Mouse (Mus musculus) cerebellum, adult 11 months (tissue): ENCODE measurements around the gene Foxp1.

Source experiments
- DNase-seq: peaks from one replicate; pipeline ENCODE4 v3.0.0; 2022

Foxp1 gene

GRCm38 (mm10) chr6:99484197-99484725 is 38.3 kb downstream of the Foxp1 start:
- no peak for DNase-seq

- DNase-seq, result no peak
Measured at GRCm38 (mm10) chr6:99483556-99483955, 39.0 kb downstream of the Foxp1 start.

- DNase-seq, result no peak
Measured at GRCm38 (mm10) chr6:99481568-99481967, 41.0 kb downstream of the Foxp1 start.

GRCm38 (mm10) chr6:99478873-99479650 is 43.5 kb downstream of the Foxp1 start:
- DNase-seq, result no peak

- DNase-seq, result no peak
Measured at GRCm38 (mm10) chr6:99475040-99475439, 47.5 kb downstream of the Foxp1 start.

DNA sequence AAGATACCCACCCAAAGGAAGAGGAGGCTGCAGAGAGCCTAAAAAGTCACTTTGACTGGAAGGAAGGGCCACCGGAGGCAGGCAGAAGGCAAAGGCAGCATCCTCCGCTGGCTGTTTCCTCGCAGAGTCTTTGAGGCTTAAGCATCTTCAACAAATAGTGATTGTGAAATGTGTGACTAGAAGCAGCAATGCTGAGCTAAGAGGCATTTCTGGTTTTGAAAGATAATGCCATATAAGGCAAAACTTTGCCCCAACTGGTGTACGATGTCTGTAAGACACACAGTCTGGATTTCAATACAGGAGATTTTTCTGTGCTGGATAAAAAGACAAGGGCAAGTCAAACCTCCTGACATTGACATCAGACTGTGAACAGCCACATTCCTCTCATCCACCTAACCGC is 51.6 kb downstream of the Foxp1 start:
- no peak for DNase-seq

- DNase-seq, result no peak
Measured at GRCm38 (mm10) chr6:99469134-99469834, 53.2 kb downstream of the Foxp1 start.

DNA sequence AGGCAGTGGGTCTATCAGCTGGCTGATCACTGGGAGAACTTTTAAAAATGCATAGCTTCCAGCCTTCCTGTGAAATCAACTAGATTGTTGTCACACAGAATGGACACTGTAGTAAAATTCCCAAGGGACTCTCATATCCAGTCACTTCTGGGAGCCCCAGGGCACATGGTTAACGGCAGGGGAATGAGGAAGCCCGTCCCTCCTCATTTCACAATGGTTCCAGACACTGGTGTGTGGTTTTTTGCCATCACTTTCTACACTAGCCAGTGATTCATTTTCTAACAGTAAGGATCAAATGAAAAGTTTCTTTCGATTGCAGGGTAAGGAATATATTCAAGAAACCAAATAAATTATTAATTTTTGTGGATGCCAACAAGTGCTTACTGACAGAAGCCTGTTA is 54.7 kb downstream of the Foxp1 start:
- no peak for DNase-seq

GRCm38 (mm10) chr6:99467109-99467508 is 55.4 kb downstream of the Foxp1 start:
- DNase-seq, result no peak

DNA sequence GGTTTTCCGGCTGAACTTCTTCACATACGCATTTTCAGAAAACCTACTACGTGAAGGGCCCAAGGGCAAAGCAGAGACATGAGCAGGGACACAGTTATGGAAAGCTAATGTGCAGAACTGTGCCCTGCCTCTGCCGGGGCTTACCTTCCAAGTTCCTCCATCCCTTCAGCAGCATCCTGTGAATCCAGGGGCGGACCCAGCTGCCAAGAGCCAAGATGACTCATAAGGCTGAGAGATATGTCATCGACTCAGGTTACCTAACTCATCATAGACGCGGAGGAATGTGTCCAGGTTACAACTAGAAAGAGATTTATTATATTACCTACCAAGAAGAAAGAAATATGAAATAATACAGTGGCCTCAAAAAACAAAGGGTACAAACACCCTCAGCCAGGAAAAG is 56.2 kb downstream of the Foxp1 start:
- DNase-seq, result no peak

DNA sequence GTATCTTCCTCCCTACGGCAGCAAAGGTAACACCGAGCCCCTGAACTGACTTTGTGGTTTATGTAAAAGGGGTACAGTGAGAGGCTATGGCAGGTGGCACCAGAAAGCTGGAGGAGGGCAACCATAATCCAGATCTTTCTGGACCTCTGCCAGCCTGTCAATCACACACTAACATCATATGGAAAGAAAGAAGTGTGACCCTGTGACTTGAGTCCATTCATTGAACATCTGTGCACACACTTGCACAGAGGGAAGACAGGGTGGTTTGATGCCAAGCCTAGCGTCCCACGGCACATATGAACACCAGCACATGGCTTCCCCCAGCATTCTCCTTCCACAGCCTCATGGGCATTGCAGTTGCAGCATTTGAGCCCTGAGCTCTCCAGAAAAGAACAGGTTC is 58.1 kb downstream of the Foxp1 start:
- DNase-seq, result no peak

- peak; percentile 44 for DNase-seq
Measured at GRCm38 (mm10) chr6:99463906-99464305, 58.6 kb downstream of the Foxp1 start.

DNA sequence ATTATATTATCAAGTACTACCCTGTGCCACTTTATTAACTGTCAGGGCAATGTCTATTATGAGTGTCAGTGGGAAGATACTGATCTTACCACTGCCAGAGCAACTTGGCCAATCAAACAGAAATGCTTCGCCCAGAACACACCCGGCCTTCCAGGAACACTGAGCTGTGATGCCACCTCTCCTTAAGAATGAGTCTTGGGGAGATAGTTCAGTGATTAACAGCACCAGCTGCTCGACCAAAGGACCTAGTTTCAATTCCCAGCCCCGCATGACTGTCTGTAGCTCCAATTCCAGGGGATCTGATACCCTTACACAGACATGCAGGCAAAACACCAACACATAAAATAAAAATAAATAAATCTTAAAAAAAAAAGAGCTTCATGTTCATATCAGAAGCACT is 63.7 kb downstream of the Foxp1 start:
- no peak for DNase-seq

DNA sequence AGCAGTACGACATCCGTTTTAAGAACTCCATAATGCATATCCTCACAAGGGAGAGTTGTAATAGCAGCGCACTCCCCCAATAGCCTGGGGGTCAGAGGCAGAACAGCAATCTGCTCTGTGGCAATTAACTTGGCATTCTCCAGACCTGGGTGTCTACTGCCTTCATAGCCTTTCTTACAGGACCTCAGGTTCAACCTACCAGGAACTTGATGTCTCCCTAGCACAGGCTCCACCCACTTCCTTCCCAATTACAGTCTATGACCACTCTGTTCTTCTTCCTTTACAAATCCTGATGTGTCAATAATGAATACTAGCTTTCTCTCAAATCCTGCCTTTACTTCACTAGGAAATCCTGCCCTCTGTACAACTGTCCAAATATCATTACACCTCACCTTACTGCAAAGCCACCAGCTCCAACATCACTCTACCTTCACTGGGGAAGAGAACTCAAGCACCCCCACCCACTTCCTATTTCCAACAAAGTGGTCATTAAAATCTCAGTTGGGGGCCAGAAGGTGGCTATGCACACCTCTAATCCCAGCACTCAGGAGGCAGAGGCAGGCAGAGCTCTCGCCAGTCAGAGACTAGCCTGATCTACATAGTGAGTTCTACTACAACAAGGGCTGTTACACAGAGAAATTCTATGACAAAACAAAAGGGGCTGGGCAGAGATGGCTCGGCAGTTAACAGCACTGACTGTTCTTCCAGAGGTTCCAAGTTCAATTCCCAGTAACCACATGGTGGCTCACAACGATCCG is 68.6 kb downstream of the Foxp1 start:
- no peak for DNase-seq

GRCm38 (mm10) chr6:99452638-99453185 is 69.8 kb downstream of the Foxp1 start:
- no peak for DNase-seq

GRCm38 (mm10) chr6:99451479-99451878 is 71.0 kb downstream of the Foxp1 start:
- DNase-seq, result no peak

GRCm38 (mm10) chr6:99447447-99447846 is 75.1 kb downstream of the Foxp1 start:
- no peak for DNase-seq

- DNase-seq, result peak; percentile 28
Measured at GRCm38 (mm10) chr6:99446801-99447415, 75.6 kb downstream of the Foxp1 start.

DNA sequence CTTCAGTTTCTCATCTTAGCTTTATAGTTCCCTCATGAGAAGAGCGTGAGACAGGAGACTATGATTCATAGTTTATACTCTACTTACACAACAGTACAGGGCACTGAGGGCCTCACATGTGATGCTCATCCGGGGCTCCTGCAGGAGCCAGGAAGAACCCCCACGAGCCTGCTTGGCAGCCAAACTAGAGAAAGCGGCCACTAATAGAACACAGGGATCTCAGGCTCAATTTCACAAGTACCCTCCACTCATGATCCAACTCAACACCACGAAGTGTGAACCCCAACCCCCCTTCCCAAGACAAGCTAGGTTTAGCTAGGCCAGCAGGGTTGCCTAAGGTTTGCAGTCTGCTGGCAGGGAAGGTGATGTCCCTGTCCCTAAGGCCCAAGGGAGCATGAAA is 79.1 kb downstream of the Foxp1 start:
- no peak for DNase-seq

GRCm38 (mm10) chr6:99441100-99441499 is 81.4 kb downstream of the Foxp1 start:
- DNase-seq, result no peak

DNA sequence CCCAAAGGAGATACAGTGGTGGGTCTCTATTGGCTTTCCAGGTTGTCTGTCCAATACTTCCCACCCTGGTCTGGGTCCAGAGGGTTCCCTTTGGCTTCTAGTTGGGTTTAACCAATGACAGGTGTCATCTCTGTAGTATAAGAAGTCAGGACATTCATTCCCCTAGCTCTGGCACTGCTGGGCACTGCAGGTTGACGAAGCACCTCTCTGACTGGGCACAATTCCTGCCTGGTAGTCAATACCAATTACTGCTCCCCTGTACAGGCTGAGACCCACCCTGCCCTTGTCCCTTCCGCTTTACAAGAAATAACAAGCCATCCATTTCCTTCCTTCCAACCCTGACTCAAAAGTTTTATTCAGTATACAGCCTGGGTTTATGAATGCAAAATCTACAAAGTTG is 81.9 kb downstream of the Foxp1 start:
- no peak for DNase-seq

DNA sequence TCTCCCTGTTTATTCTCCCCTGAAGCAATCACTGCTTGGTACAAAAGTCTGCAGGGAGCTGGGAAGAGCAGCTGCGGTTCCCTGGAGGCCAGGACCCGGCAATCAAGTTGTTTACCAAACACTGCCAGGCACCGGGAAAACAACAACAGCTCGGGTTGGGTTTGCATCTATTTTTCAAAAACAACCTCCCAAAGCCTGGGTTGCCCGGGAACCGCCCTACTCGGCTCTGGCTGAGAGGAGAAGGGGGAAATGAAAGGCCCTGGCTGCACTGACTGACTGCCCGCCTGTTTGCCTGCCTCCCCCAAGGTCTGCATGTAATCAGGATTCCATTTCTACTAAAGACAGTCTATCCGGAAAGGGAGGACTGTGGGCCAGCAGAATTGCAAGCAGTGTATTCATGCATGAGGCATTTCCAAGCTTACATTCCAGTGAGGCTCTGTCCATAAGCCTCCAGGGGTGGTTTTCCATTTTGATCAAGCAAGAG is 82.6 kb downstream of the Foxp1 start:
- no peak for DNase-seq
